Mouse (Mus musculus) erythroblast, embryonic 14.5 days (primary cell): ENCODE results near the gene Whamm.

ENCODE experiments used
- GATA1 ChIP-seq: IDR thresholded peaks from 2 replicates; pipeline ENCODE4 v1.6.1; 2012; ENCODE audit warnings: low read length, inconsistent platforms, mixed read lengths
- TAL1 ChIP-seq: IDR thresholded peaks from 3 replicates; pipeline ENCODE4 v1.6.1; 2012; ENCODE audit warnings: low read length, inconsistent platforms, mixed read lengths

DNA sequence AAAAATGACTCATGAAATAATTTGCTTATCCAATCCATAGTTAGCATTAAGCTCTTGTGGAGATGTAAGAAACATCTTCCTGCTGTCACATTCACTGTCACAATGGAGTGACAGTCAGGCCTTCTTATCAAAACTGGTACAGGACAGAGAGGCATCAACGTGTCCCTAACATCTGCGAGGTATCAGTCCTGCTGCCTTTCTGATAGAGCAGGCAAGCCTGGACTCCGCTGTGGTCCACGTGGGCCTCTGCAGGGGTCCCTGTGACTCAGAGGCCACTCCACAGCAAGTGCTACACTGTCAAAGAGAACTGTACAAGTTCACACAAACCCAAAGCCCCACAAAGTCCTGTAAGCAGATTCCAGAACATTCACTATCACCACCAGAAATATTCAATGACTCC lies 34.4 kb downstream of the Whamm start:
- TF ChIP-seq GATA1: no peak; the same call in 1 of the 2 replicates
- TF ChIP-seq TAL1: peak; percentile 63
